Mouse (Mus musculus) lung, postnatal 0 days (tissue): Measurements from ENCODE around the gene Rbfox2. TPM values are rescaled to one million over a fixed set of nuclear protein-coding genes. Genes with fewer than 3 reads are reported as not detected.

Experiments used
- ATAC-seq: fragments of 200-750 bp; cut with Nextera tagmentation; 2 replicates; pipeline ENCODE4 v1.8.0; 2017; ENCODE audit warnings: moderate library complexity
- DNase-seq: peaks from one replicate; pipeline ENCODE4 v3.0.0-alpha.2; 2016; ENCODE audit warnings: low spot score
- H3K27ac ChIP-seq: fragments of 300-500 bp; sonication (generic); 2 replicates; pipeline ENCODE4 v1.5.1; 2014; ENCODE audit warnings: antibody characterized with exemption, mild to moderate bottlenecking, low read length, mixed read lengths
- H3K27me3 ChIP-seq: fragments of 300-500 bp; sonication (generic); replicated peaks from 2 replicates; pipeline ENCODE4 v1.6.1; 2014; ENCODE audit warnings: low read length, mixed read lengths; ENCODE audit not compliant: insufficient read depth
- H3K36me3 ChIP-seq: fragments of 300-500 bp; sonication (generic); 2 replicates; pipeline ENCODE4 v1.6.1; 2014; ENCODE audit warnings: low read length, mixed read lengths; ENCODE audit not compliant: insufficient read depth
- H3K4me1 ChIP-seq: fragments of 300-500 bp; sonication (generic); 2 replicates; pipeline ENCODE4 v1.6.1; 2014; ENCODE audit warnings: antibody characterized with exemption, low read depth, low read length, mixed read lengths; ENCODE audit not compliant: insufficient read depth
- H3K4me2 ChIP-seq: fragments of 300-500 bp; sonication (generic); replicated peaks from 2 replicates; pipeline ENCODE4 v1.6.1; 2014; ENCODE audit warnings: low read depth, mild to moderate bottlenecking, low read length, moderate library complexity, mixed read lengths
- H3K4me3 ChIP-seq: fragments of 300-500 bp; sonication (generic); 2 replicates; pipeline ENCODE4 v1.5.1; 2014; ENCODE audit warnings: low read depth, low read length
- H3K9ac ChIP-seq: fragments of 300-500 bp; sonication (generic); replicated peaks from 2 replicates; pipeline ENCODE4 v1.6.1; 2014; ENCODE audit warnings: low read depth, mild to moderate bottlenecking
- H3K9me3 ChIP-seq: fragments of 300-500 bp; sonication (generic); 2 replicates; pipeline ENCODE4 v1.6.1; 2016; ENCODE audit warnings: low read length, mixed read lengths
- CTCF ChIP-seq: IDR thresholded peaks from 2 replicates; pipeline ENCODE4 v1.5.1; 2016; ENCODE audit warnings: antibody characterized with exemption, mild to moderate bottlenecking
- EP300 ChIP-seq: IDR thresholded peaks from 2 replicates; pipeline ENCODE4 v1.6.1; 2016; ENCODE audit warnings: antibody characterized with exemption, mild to moderate bottlenecking, control low read depth
- WGBS: fragments of 180-500 bp; shearing (Covaris S2); extraction: QIAGEN DNeasy Blood & Tissue Kit; methylation state at CpG from one replicate; pipeline ENCODE4 v1.1.7; 2014; 5-methylcytosine and 5-hydroxymethylcytosine counted together
- polyA plus RNA-seq: library from polyadenylated mRNA; unstranded; fragments of >200 nt; fragmentation: Nextera tagmentation; extraction: Ambion mirVana; gene quantifications from 2 replicates; pipeline ENCODE4 v1.2.1, GENCODE M21; 2015

Gene Rbfox2
- polyA plus RNA-seq, 1 experiment from 2014 or later, result 17.4 TPM

DNA sequence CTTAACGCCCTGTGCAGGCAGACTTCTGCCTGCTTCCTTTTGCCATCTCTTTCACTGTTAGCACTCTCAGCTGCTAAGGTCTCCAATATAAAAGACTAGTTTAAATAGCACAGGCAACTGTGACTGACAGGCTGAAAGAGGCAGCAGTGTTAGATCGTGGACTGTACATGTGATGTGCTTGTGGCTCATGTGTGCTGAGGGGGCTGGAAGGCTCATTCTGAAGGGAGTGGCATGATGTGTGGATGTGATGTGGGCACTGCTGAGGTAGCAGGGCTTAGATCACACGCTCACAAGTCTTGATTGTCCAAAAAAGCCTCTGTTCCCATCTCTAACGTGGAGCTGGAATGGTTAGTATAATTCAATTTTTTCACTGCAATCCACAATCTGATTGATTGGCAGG lies 215.4 kb downstream of the Rbfox2 start:
- Histone ChIP-seq H3K27ac (no peak overlapping the region), H3K36me3 (peaks cover 3% of the 10 kb centered on the region; the same call in 1 of the 2 replicates), H3K9me3 (no peaks in the 10 kb centered on the region), H3K9ac (no peak overlapping the region), H3K27me3 (no peaks in the 10 kb centered on the region), H3K4me2 (no peak overlapping the region), H3K4me3 (no peak overlapping the region), H3K4me1 (no peaks in the 10 kb centered on the region)
- DNase-seq (no peak), ATAC-seq (no peak)
- no peak for TF ChIP-seq CTCF
- TF ChIP-seq EP300, result no peak
- WGBS, result 83% methylated on average over 4 of the region's 4 CpGs

DNA sequence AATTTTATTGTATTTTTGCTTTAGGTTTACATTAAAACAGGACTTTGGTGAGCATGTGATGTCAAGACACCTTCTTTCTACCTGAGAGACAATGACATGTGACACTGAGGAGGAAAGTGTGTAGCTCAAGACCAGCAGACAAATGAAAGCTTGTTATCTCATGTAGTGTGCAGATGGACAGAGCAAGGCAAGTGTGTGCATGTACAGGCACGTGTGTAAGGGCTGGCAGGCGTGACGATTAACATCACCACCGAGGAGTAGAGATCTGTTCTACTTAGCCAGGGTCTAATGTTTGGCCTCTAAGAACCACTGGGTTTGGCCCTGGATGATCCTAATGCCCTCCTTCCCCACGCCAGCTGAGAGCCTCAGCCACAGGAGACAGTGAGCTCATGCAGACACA lies 216.3 kb downstream of the Rbfox2 start:
- 90% methylated on average over 5 of the region's 5 CpGs for WGBS
- no peaks in the 10 kb centered on the region for H3K4me1 ChIP-seq
- H3K27ac ChIP-seq, result no peak overlapping the region
- TF ChIP-seq EP300, result no peak
- TF ChIP-seq CTCF, result no peak
- ATAC-seq (no peak), DNase-seq (no peak)
- H3K4me2 ChIP-seq, result no peak overlapping the region
- H3K36me3 ChIP-seq, result peaks cover 3% of the 10 kb centered on the region
- no peak overlapping the region for H3K9ac ChIP-seq
- H3K27me3 ChIP-seq, result no peaks in the 10 kb centered on the region
- H3K9me3 ChIP-seq, result no peaks in the 10 kb centered on the region
- H3K4me3 ChIP-seq, result no peak overlapping the region

DNA sequence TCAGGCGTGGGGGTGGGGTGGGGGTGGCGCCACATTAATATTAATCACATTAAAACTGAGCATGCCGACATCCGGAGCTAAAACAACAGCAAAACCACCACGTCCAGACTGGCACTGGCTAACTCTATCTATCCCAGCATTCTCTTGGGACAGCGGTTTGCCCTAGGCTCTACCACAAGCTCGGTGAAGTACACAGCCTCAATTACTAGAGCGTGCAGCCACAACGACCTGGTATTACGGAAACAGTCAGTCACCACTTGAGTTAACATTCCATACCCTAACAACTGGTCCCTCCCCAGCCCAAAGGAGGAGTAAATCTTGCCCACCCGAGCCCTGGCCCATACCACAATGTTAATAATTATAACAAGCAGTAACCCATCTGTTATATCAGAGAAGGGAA lies 217.6 kb downstream of the Rbfox2 start:
- H3K4me2 ChIP-seq, result no peak overlapping the region
- no peak overlapping the region for H3K4me3 ChIP-seq
- DNase-seq (no peak), ATAC-seq (no peak)
- H3K9ac ChIP-seq, result no peak overlapping the region
- H3K4me1 ChIP-seq, result no peaks in the 10 kb centered on the region
- H3K27me3 ChIP-seq, result no peaks in the 10 kb centered on the region
- peaks cover 4% of the 10 kb centered on the region for H3K36me3 ChIP-seq
- no peaks in the 10 kb centered on the region for H3K9me3 ChIP-seq
- 71% methylated on average over 11 of the region's 11 CpGs for WGBS
- TF ChIP-seq EP300, result no peak
- TF ChIP-seq CTCF, result no peak
- no peak overlapping the region for H3K27ac ChIP-seq

GRCm38 (mm10) chr15:77086488-77086887 lies 220.3 kb downstream of the Rbfox2 start:
- Histone ChIP-seq H3K9me3 (no peaks in the 10 kb centered on the region), H3K27ac (no peak overlapping the region), H3K36me3 (peaks cover 18% of the 10 kb centered on the region), H3K4me3 (no peak overlapping the region), H3K27me3 (no peaks in the 10 kb centered on the region), H3K4me2 (no peak overlapping the region), H3K9ac (no peak overlapping the region), H3K4me1 (no peaks in the 10 kb centered on the region)
- 65% methylated on average over 1 of the region's 1 CpGs for WGBS
- no peak for TF ChIP-seq CTCF
- TF ChIP-seq EP300, result no peak
- DNase-seq, result no peak
- no peak for ATAC-seq

DNA sequence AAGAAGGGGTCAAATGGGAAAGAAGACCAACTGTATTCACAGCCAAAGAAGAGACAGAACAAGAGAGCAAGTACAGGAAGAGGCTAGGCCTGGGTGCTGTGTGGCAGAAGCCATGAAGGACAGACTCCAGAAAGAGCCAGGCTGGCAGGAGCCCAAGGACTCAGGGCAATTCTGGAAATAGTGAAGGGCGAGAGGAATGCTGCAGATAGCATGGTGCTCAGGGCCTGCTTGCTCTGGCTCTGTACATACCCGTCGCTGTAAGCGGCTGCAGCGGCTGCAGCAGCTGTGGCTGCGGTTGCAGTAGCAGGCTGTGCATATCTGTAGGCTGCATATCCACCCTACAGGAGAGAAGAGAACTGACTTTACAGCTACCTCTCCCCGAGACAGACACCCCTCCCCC lies 221.0 kb downstream of the Rbfox2 start:
- no peak for TF ChIP-seq EP300
- no peak for TF ChIP-seq CTCF
- no peak overlapping the region for H3K4me3 ChIP-seq
- peaks cover 24% of the 10 kb centered on the region for H3K36me3 ChIP-seq
- no peak overlapping the region for H3K9ac ChIP-seq
- no peaks in the 10 kb centered on the region for H3K4me1 ChIP-seq
- ATAC-seq (no peak), DNase-seq (no peak)
- 93% methylated on average over 7 of the region's 7 CpGs for WGBS
- H3K9me3 ChIP-seq, result no peaks in the 10 kb centered on the region
- H3K27me3 ChIP-seq, result no peaks in the 10 kb centered on the region
- H3K27ac ChIP-seq, result no peak overlapping the region
- H3K4me2 ChIP-seq, result no peak overlapping the region

DNA sequence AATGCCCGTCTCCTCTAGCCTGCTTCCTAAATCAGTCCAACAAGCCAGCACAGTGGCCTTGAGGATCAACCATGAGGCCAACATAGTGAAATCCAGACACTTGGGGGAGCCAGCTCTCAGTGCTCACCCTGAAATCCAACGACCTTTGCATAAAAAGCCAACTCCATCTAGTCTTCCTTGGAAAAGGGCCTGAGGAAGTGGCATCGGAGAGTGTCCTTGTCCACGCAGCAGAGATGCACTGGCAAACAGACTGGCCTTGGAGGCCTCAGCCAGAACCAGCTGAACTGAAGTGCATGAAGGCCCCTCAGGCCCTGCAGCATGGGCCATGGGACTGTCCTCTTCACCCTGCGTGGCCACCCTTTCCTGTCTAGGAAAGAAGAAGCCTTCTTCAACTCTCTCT lies 225.3 kb downstream of the Rbfox2 start:
- H3K9ac ChIP-seq, result no peak overlapping the region
- H3K4me1 ChIP-seq, result no peaks in the 10 kb centered on the region
- ATAC-seq (no peak), DNase-seq (no peak)
- H3K27ac ChIP-seq, result no peak overlapping the region
- 77% methylated on average over 5 of the region's 5 CpGs for WGBS
- no peaks in the 10 kb centered on the region for H3K9me3 ChIP-seq
- TF ChIP-seq CTCF (peak; percentile 12; the same call in 1 of the 2 replicates), EP300 (no peak)
- peaks cover 27% of the 10 kb centered on the region for H3K36me3 ChIP-seq
- H3K4me3 ChIP-seq, result no peak overlapping the region
- H3K4me2 ChIP-seq, result no peak overlapping the region
- no peaks in the 10 kb centered on the region for H3K27me3 ChIP-seq

DNA sequence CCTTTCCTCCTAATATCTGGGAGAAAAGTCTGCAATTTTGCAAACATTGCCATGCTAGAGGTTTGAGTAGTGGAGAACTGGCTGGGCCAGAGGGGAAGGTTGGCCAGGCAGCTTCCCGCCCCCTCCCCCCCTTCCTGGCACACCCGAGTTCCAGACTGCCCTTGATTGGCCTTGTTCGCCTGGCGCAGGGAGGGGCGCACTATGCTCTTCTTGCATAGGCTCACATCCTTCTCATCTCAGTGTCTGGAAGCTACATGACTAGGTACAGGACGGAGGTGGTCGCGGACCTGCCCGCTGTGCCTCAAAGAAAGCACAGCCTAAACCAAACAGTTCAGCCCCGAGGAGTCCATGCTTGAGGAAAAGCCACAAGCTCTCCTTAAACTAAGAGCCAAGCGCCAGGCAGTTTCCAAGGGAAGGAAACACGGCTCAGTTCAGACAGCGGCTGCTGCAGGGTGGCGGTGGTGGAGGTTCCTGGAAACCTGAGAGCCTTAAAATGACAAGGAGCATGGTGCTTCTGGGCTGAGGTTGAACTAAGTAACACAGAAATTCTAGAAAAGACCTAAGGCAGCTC lies 226.0 kb downstream of the Rbfox2 start:
- TF ChIP-seq EP300 (no peak), CTCF (no peak)
- Histone ChIP-seq H3K4me1 (no peaks in the 10 kb centered on the region), H3K4me2 (no peak overlapping the region), H3K27ac (no peak overlapping the region), H3K9me3 (no peaks in the 10 kb centered on the region), H3K36me3 (peaks cover 27% of the 10 kb centered on the region), H3K9ac (no peak overlapping the region), H3K27me3 (no peaks in the 10 kb centered on the region), H3K4me3 (no peak overlapping the region)
- DNase-seq (no peak), ATAC-seq (no peak)
- 64% methylated on average over 14 of the region's 14 CpGs for WGBS
